Comparison of ENCODE assay signal across 9 mouse cellular contexts in genomic region chr17:5352901-5353300, GRCm38 (mm10).
A peak's percentile ranks its signal among the peaks of the same experiment; 100 is the strongest.
DNase-seq lines count a peak whose midpoint lies in the region; ATAC-seq and TF ChIP-seq lines count a peak whose summit lies in the region.
"Had no signal": no experiment of that assay in that cellular context is flagged by ENCODE, and none has a peak within 500 bp of the region (broad histone marks: within the 10 kb centered on the region; RNA-seq: fewer than 3 reads in every experiment).

No protein-coding gene starts in this region.

- H3K4me2 ChIP-seq in heart, embryonic 11.5 days = no peak overlapping the region
- H3K4me2 ChIP-seq in heart, embryonic 15.5 days = no peak overlapping the region
- no peak overlapping the region for H3K4me2 ChIP-seq in limb, embryonic 15.5 days

- no peaks in the 10 kb centered on the region for H3K9me3 ChIP-seq in heart, embryonic 11.5 days (replicated peaks; ENCODE audit: control insufficient read depth, low read length)
- no peaks in the 10 kb centered on the region for H3K9me3 ChIP-seq in heart, embryonic 15.5 days (replicated peaks)
- H3K9me3 ChIP-seq in limb, embryonic 15.5 days = no peaks in the 10 kb centered on the region

- no peaks in the 10 kb centered on the region for H3K79me2 ChIP-seq in heart, adult 2 months (replicated peaks; ENCODE audit: control insufficient read depth, insufficient read depth, low read length)

- WGBS in heart, adult 2 months = 31% methylated on average over 5 of the region's 5 CpGs
- 57% methylated on average over 5 of the region's 5 CpGs for WGBS in heart, embryonic 11.5 days (ENCODE audit: insufficient replicate concordance)
- 40% methylated on average over 5 of the region's 5 CpGs for WGBS in heart, embryonic 15.5 days
- WGBS in limb, embryonic 15.5 days = 53% methylated on average over 5 of the region's 5 CpGs

- peak; percentile 36 to 43 for DNase-seq in heart, adult 2 months
- DNase-seq in right cerebral cortex, postnatal 4 days = peak; percentile 46
- DNase-seq in right cerebral cortex, adult 18-20 months = no peak
- DNase-seq in spleen, postnatal 14 days (ENCODE audit: low spot score in 2 of 2) = no peak
- no peak for DNase-seq in frontal cortex, postnatal 25 days (ENCODE audit: low spot score in 2 of 2)

- no peak for ATAC-seq in heart, embryonic 11.5 days (replicated peaks; ENCODE audit: insufficient number of reproducible peaks, low FRiP score, low TSS enrichment)
- peak; percentile 77 for ATAC-seq in heart, embryonic 15.5 days (replicated peaks; ENCODE audit: insufficient number of reproducible peaks, insufficient read depth, low FRiP score, low read depth)
- ATAC-seq in limb, embryonic 15.5 days (ENCODE audit: insufficient number of reproducible peaks, low FRiP score, low TSS enrichment, low read depth) = peak; percentile 49; the same call in 1 of the 2 replicates

- H3K27ac ChIP-seq in heart, adult 2 months = no peak overlapping the region
- H3K27ac ChIP-seq in heart, embryonic 11.5 days (ENCODE audit: low read depth, low read length) = no peak overlapping the region
- 0 out of 2 replicates have a peak overlapping the region, but pooled peaks have one; percentile 26 for H3K27ac ChIP-seq in heart, embryonic 15.5 days
- H3K27ac ChIP-seq in limb, embryonic 15.5 days = no peak overlapping the region
- H3K27ac ChIP-seq: macrophage had no signal

- H3K27me3 ChIP-seq in heart, adult 2 months (ENCODE audit: control insufficient read depth, insufficient read depth, low read length) = no peaks in the 10 kb centered on the region
- no peaks in the 10 kb centered on the region for H3K27me3 ChIP-seq in heart, embryonic 11.5 days (ENCODE audit: control insufficient read depth, insufficient read depth, low read length)
- H3K27me3 ChIP-seq in heart, embryonic 15.5 days = no peaks in the 10 kb centered on the region
- H3K27me3 ChIP-seq in limb, embryonic 15.5 days = no peaks in the 10 kb centered on the region

- TF ChIP-seq POLR2A in heart, adult 2 months (IDR thresholded peaks at IDR 0.05; ENCODE audit: insufficient read depth, low read depth, low read length) = no peak

- peak; percentile 28 for TF ChIP-seq CTCF in heart, adult 2 months (IDR thresholded peaks at IDR 0.05)

- no peaks in the 10 kb centered on the region for H3K36me3 ChIP-seq in heart, adult 2 months (ENCODE audit: control insufficient read depth, insufficient read depth, low read length)
- H3K36me3 ChIP-seq in heart, embryonic 11.5 days (ENCODE audit: control insufficient read depth, insufficient read depth, low read length) = no peaks in the 10 kb centered on the region
- H3K36me3 ChIP-seq in heart, embryonic 15.5 days = no peaks in the 10 kb centered on the region
- H3K36me3 ChIP-seq in limb, embryonic 15.5 days = no peaks in the 10 kb centered on the region

- no peak overlapping the region for H3K4me3 ChIP-seq in heart, adult 2 months
- no peak overlapping the region for H3K4me3 ChIP-seq in heart, embryonic 11.5 days (ENCODE audit: low read depth, low read length)
- no peak overlapping the region for H3K4me3 ChIP-seq in heart, embryonic 15.5 days
- H3K4me3 ChIP-seq in limb, embryonic 15.5 days = no peak overlapping the region

- no peak for TF ChIP-seq EP300 in heart, adult 2 months (IDR thresholded peaks at IDR 0.05; ENCODE audit: insufficient read depth, low read depth, low read length)

- H3K4me1 ChIP-seq in heart, adult 2 months (ENCODE audit: control insufficient read depth, insufficient read depth, low read length) = peaks cover 1% of the 10 kb centered on the region; the same call in 1 of the 2 replicates
- H3K4me1 ChIP-seq in heart, embryonic 11.5 days (ENCODE audit: control insufficient read depth, insufficient read depth, low read length) = no peaks in the 10 kb centered on the region; the same call in none of the 2 replicates
- peaks cover 6% of the 10 kb centered on the region for H3K4me1 ChIP-seq in heart, embryonic 15.5 days (replicated peaks)
- H3K4me1 ChIP-seq in limb, embryonic 15.5 days = peaks cover 6% of the 10 kb centered on the region

- H3K9ac ChIP-seq in heart, adult 2 months (ENCODE audit: low read depth, low read length) = no peak overlapping the region
- no peak overlapping the region for H3K9ac ChIP-seq in heart, embryonic 11.5 days (ENCODE audit: low read depth, low read length)
- H3K9ac ChIP-seq in heart, embryonic 15.5 days = no peak overlapping the region
- no peak overlapping the region for H3K9ac ChIP-seq in limb, embryonic 15.5 days

- intact Hi-C loops in heart, adult 2 months (cut with DNase I) = no loop called here

Comparison
In these comparisons a context has a peak if more than half of its experiments do, and no peak if none do; other contexts are left out.
1. DNase-seq: peak in heart, adult 2 months (2 of 2) and right cerebral cortex, postnatal 4 days (single experiment); none in right cerebral cortex, adult 18-20 months (single experiment), spleen, postnatal 14 days (0 of 2) and frontal cortex, postnatal 25 days (0 of 2).